Mouse (Mus musculus): ENCODE results near the gene Crp. TPM values are rescaled to one million over a fixed set of nuclear protein-coding genes. Genes with fewer than 3 reads are reported as not detected.

Gene Crp
- polyA plus RNA-seq (2014; fragmentation: Nextera tagmentation; extraction: Ambion mirVana): not detected in 2 replicates

- Histone ChIP-seq H3K27me3 (ENCODE audit: control insufficient read depth, insufficient read depth, low read length) (no peaks in the 10 kb centered on the region), H3K4me1 (replicated peaks; ENCODE audit: control insufficient read depth, insufficient read depth, low read length) (no peaks in the 10 kb centered on the region), H3K36me3 (ENCODE audit: control insufficient read depth, insufficient read depth, low read length) (no peaks in the 10 kb centered on the region), H3K9ac (ENCODE audit: low read length) (no peak within 1 kb of the TSS), H3K9me3 (ENCODE audit: control insufficient read depth, low read length) (no peaks in the 10 kb centered on the region), H3K4me2 (ENCODE audit: low read depth, low read length, severe bottlenecking) (no peak within 1 kb of the TSS), H3K27ac (ENCODE audit: low read depth, low read length) (no peak within 1 kb of the TSS), H3K4me3 (ENCODE audit: low read depth, low read length) (no peak within 1 kb of the TSS)
- ATAC-seq (replicated peaks; ENCODE audit: low FRiP score) (no peak), DNase-seq (ENCODE audit: low spot score) (no peak)
- 91% methylated on average over 4 of the region's 4 CpGs for WGBS
Measured at GRCm38 (mm10) chr1:172697844-172698243, at the start of gene Crp. Gene Crp (plus strand): TSS chr1:172698055.

GRCm38 (mm10) chr1:172649396-172649795, 48.5 kb upstream of the Crp start:
- 91% methylated on average over 9 of the region's 9 CpGs for WGBS
- Histone ChIP-seq H3K4me1 (replicated peaks; ENCODE audit: control insufficient read depth, insufficient read depth, low read length) (no peaks in the 10 kb centered on the region), H3K27me3 (ENCODE audit: control insufficient read depth, insufficient read depth, low read length) (no peaks in the 10 kb centered on the region)

GRCm38 (mm10) chr1:172650519-172651287, 47.2 kb upstream of the Crp start:
- no peak overlapping the region for H3K9ac ChIP-seq (ENCODE audit: low read length)
- WGBS: 64% methylated on average over 8 of the region's 8 CpGs

More at GRCm38 (mm10) chr1:172649396-172649795, 48.5 kb upstream of the Crp start:
- Histone ChIP-seq H3K27ac (ENCODE audit: low read depth, low read length) (no peak overlapping the region), H3K36me3 (ENCODE audit: control insufficient read depth, insufficient read depth, low read length) (no peaks in the 10 kb centered on the region), H3K9ac (ENCODE audit: low read length) (no peak overlapping the region), H3K4me3 (ENCODE audit: low read depth, low read length) (no peak overlapping the region), H3K9me3 (ENCODE audit: control insufficient read depth, low read length) (no peaks in the 10 kb centered on the region), H3K4me2 (ENCODE audit: low read depth, low read length, severe bottlenecking) (no peak overlapping the region)
- ATAC-seq (replicated peaks; ENCODE audit: low FRiP score) (no peak), DNase-seq (ENCODE audit: low spot score) (no peak)

GRCm38 (mm10) chr1:172651288-172651987, 46.4 kb upstream of the Crp start:
- DNase-seq (ENCODE audit: low spot score) (no peak), ATAC-seq (replicated peaks; ENCODE audit: low FRiP score) (no peak)
- no peaks in the 10 kb centered on the region for H3K27me3 ChIP-seq (ENCODE audit: control insufficient read depth, insufficient read depth, low read length)
- no peaks in the 10 kb centered on the region for H3K36me3 ChIP-seq (ENCODE audit: control insufficient read depth, insufficient read depth, low read length)
- no peak overlapping the region for H3K9ac ChIP-seq (ENCODE audit: low read length)
- no peak overlapping the region for H3K27ac ChIP-seq (ENCODE audit: low read depth, low read length)
- no peak overlapping the region for H3K4me3 ChIP-seq (ENCODE audit: low read depth, low read length)
- no peaks in the 10 kb centered on the region for H3K4me1 ChIP-seq (replicated peaks; ENCODE audit: control insufficient read depth, insufficient read depth, low read length)
- no peak overlapping the region for H3K4me2 ChIP-seq (ENCODE audit: low read depth, low read length, severe bottlenecking)
- H3K9me3 ChIP-seq (ENCODE audit: control insufficient read depth, low read length): no peaks in the 10 kb centered on the region
- WGBS: 87% methylated on average over 10 of the region's 10 CpGs

More at GRCm38 (mm10) chr1:172650519-172651287, 47.2 kb upstream of the Crp start:
- Histone ChIP-seq H3K27me3 (ENCODE audit: control insufficient read depth, insufficient read depth, low read length) (no peaks in the 10 kb centered on the region), H3K4me2 (ENCODE audit: low read depth, low read length, severe bottlenecking) (no peak overlapping the region), H3K36me3 (ENCODE audit: control insufficient read depth, insufficient read depth, low read length) (no peaks in the 10 kb centered on the region), H3K4me3 (ENCODE audit: low read depth, low read length) (no peak overlapping the region), H3K4me1 (replicated peaks; ENCODE audit: control insufficient read depth, insufficient read depth, low read length) (no peaks in the 10 kb centered on the region), H3K9me3 (ENCODE audit: control insufficient read depth, low read length) (no peaks in the 10 kb centered on the region), H3K27ac (ENCODE audit: low read depth, low read length) (no peak overlapping the region)
- no peak for DNase-seq (ENCODE audit: low spot score)
- ATAC-seq (replicated peaks; ENCODE audit: low FRiP score): 0 out of 2 replicates have a peak, but pooled peaks have one; percentile 23

- H3K9me3 ChIP-seq (ENCODE audit: control insufficient read depth, low read length): no peaks in the 10 kb centered on the region
- H3K4me1 ChIP-seq (replicated peaks; ENCODE audit: control insufficient read depth, insufficient read depth, low read length): no peaks in the 10 kb centered on the region
- no peak for DNase-seq (ENCODE audit: low spot score)
- no peaks in the 10 kb centered on the region for H3K27me3 ChIP-seq (ENCODE audit: control insufficient read depth, insufficient read depth, low read length)
- no peak overlapping the region for H3K4me3 ChIP-seq (ENCODE audit: low read depth, low read length)
- H3K27ac ChIP-seq (ENCODE audit: low read depth, low read length): no peak overlapping the region
- 88% methylated on average over 18 of the region's 18 CpGs for WGBS
- no peak overlapping the region for H3K9ac ChIP-seq (ENCODE audit: low read length)
- ATAC-seq (replicated peaks; ENCODE audit: low FRiP score): no peak
- H3K36me3 ChIP-seq (ENCODE audit: control insufficient read depth, insufficient read depth, low read length): no peaks in the 10 kb centered on the region
- no peak overlapping the region for H3K4me2 ChIP-seq (ENCODE audit: low read depth, low read length, severe bottlenecking)
Measured at GRCm38 (mm10) chr1:172652040-172652662, 45.7 kb upstream of the Crp start.

- H3K4me2 ChIP-seq (ENCODE audit: low read depth, low read length, severe bottlenecking): no peak overlapping the region
- no peaks in the 10 kb centered on the region for H3K9me3 ChIP-seq (ENCODE audit: control insufficient read depth, low read length)
- ATAC-seq (replicated peaks; ENCODE audit: low FRiP score) (no peak), DNase-seq (ENCODE audit: low spot score) (no peak)
- H3K4me1 ChIP-seq (replicated peaks; ENCODE audit: control insufficient read depth, insufficient read depth, low read length): no peaks in the 10 kb centered on the region
- no peaks in the 10 kb centered on the region for H3K27me3 ChIP-seq (ENCODE audit: control insufficient read depth, insufficient read depth, low read length)
- H3K27ac ChIP-seq (ENCODE audit: low read depth, low read length): no peak overlapping the region
- H3K4me3 ChIP-seq (ENCODE audit: low read depth, low read length): no peak overlapping the region
- H3K36me3 ChIP-seq (ENCODE audit: control insufficient read depth, insufficient read depth, low read length): no peaks in the 10 kb centered on the region
- H3K9ac ChIP-seq (ENCODE audit: low read length): no peak overlapping the region
- 84% methylated on average over 6 of the region's 6 CpGs for WGBS
Measured at GRCm38 (mm10) chr1:172653900-172654299, 44.0 kb upstream of the Crp start.

GRCm38 (mm10) chr1:172657266-172657665, 40.6 kb upstream of the Crp start:
- no peak for ATAC-seq (replicated peaks; ENCODE audit: low FRiP score)
- no peak overlapping the region for H3K27ac ChIP-seq (ENCODE audit: low read depth, low read length)
- 72% methylated on average over 3 of the region's 3 CpGs for WGBS
- no peak overlapping the region for H3K9ac ChIP-seq (ENCODE audit: low read length)
- no peaks in the 10 kb centered on the region for H3K36me3 ChIP-seq (ENCODE audit: control insufficient read depth, insufficient read depth, low read length)
- no peaks in the 10 kb centered on the region for H3K27me3 ChIP-seq (ENCODE audit: control insufficient read depth, insufficient read depth, low read length)
- no peak overlapping the region for H3K4me3 ChIP-seq (ENCODE audit: low read depth, low read length)
- DNase-seq (ENCODE audit: low spot score): no peak
- no peaks in the 10 kb centered on the region for H3K4me1 ChIP-seq (replicated peaks; ENCODE audit: control insufficient read depth, insufficient read depth, low read length)
- no peaks in the 10 kb centered on the region for H3K9me3 ChIP-seq (ENCODE audit: control insufficient read depth, low read length)
- no peak overlapping the region for H3K4me2 ChIP-seq (ENCODE audit: low read depth, low read length, severe bottlenecking)

- no peak overlapping the region for H3K4me2 ChIP-seq (ENCODE audit: low read depth, low read length, severe bottlenecking)
- H3K36me3 ChIP-seq (ENCODE audit: control insufficient read depth, insufficient read depth, low read length): no peaks in the 10 kb centered on the region
- 88% methylated on average over 8 of the region's 8 CpGs for WGBS
- DNase-seq (ENCODE audit: low spot score) (no peak), ATAC-seq (replicated peaks; ENCODE audit: low FRiP score) (no peak)
- no peak overlapping the region for H3K4me3 ChIP-seq (ENCODE audit: low read depth, low read length)
- H3K9me3 ChIP-seq (ENCODE audit: control insufficient read depth, low read length): no peaks in the 10 kb centered on the region
- no peaks in the 10 kb centered on the region for H3K4me1 ChIP-seq (replicated peaks; ENCODE audit: control insufficient read depth, insufficient read depth, low read length)
- no peak overlapping the region for H3K27ac ChIP-seq (ENCODE audit: low read depth, low read length)
- no peak overlapping the region for H3K9ac ChIP-seq (ENCODE audit: low read length)
- H3K27me3 ChIP-seq (ENCODE audit: control insufficient read depth, insufficient read depth, low read length): no peaks in the 10 kb centered on the region
Measured at GRCm38 (mm10) chr1:172659688-172660087, 38.2 kb upstream of the Crp start.
